Mouse (Mus musculus) frontal cortex, postnatal 14 days (tissue): ENCODE measurements around the gene Polh.
A peak's percentile ranks its signal among the peaks of the same experiment; 100 is the strongest.

Experiments used
- DNase-seq, 2 experiments: peaks; one replicate each; pipeline ENCODE4 v3.0.0; 2022; ENCODE audit warnings: low spot score in 2 of 2

Gene Polh

GRCm38 (mm10) chr17:46168318-46168717 lies 34.1 kb downstream of the Polh start:
- DNase-seq, result no peak

- no peak for DNase-seq
Measured at GRCm38 (mm10) chr17:46167014-46167413, 35.4 kb downstream of the Polh start.

- DNase-seq, result no peak
Measured at GRCm38 (mm10) chr17:46166270-46166669, 36.2 kb downstream of the Polh start.

GRCm38 (mm10) chr17:46165460-46165859 lies 37.0 kb downstream of the Polh start:
- no peak for DNase-seq

GRCm38 (mm10) chr17:46164791-46165190 lies 37.7 kb downstream of the Polh start:
- DNase-seq, result no peak

GRCm38 (mm10) chr17:46164301-46164700 lies 38.1 kb downstream of the Polh start:
- DNase-seq, result no peak

- DNase-seq, result no peak
Measured at GRCm38 (mm10) chr17:46162951-46163421, 39.5 kb downstream of the Polh start.

- no peak for DNase-seq
Measured at GRCm38 (mm10) chr17:46162551-46162950, 39.9 kb downstream of the Polh start.

GRCm38 (mm10) chr17:46161710-46162109 lies 40.7 kb downstream of the Polh start:
- DNase-seq, result no peak

GRCm38 (mm10) chr17:46161179-46161578 lies 41.3 kb downstream of the Polh start:
- no peak for DNase-seq

- peak; percentile 92 to 98 for DNase-seq
Measured at GRCm38 (mm10) chr17:46160686-46161085, 41.8 kb downstream of the Polh start, which contains the start of gene Gtpbp2. Gene Gtpbp2, plus strand, starts transcription at chr17:46161032.

- DNase-seq, result peak; percentile 79 to 83
Measured at GRCm38 (mm10) chr17:46160090-46160662, 42.3 kb downstream of the Polh start.

- DNase-seq, result no peak
Measured at GRCm38 (mm10) chr17:46159236-46159635, 43.2 kb downstream of the Polh start.

- no peak for DNase-seq
Measured at GRCm38 (mm10) chr17:46157131-46157530, 45.3 kb downstream of the Polh start.

- no peak for DNase-seq
Measured at GRCm38 (mm10) chr17:46156680-46157079, 45.8 kb downstream of the Polh start.

- no peak for DNase-seq
Measured at GRCm38 (mm10) chr17:46154336-46154735, 48.1 kb downstream of the Polh start.

GRCm38 (mm10) chr17:46152847-46153782 lies 49.3 kb downstream of the Polh start, which contains the start of gene Mad2l1bp:
Gene Mad2l1bp, minus strand, starts transcription at chr17:46153553.
- peak; percentile 80 to 84 for DNase-seq

- DNase-seq, result peak; percentile 66 to 74
Measured at GRCm38 (mm10) chr17:46143578-46144423, 58.6 kb downstream of the Polh start, which contains the start of gene Rsph9. Gene Rsph9, minus strand, starts transcription at chr17:46144216.

GRCm38 (mm10) chr17:46139872-46140271 lies 62.6 kb downstream of the Polh start:
- no peak for DNase-seq

- DNase-seq, result no peak
Measured at GRCm38 (mm10) chr17:46138563-46139236, 63.7 kb downstream of the Polh start.

GRCm38 (mm10) chr17:46132862-46133261 lies 69.6 kb downstream of the Polh start:
- no peak for DNase-seq
